Mouse (Mus musculus) kidney, postnatal 10 days (tissue): ENCODE results near the gene Arhgap23.

ENCODE experiments used
- DNase-seq: peaks from one replicate; pipeline ENCODE4 v3.0.0; 2021; ENCODE audit warnings: mixed read lengths

Arhgap23 gene

GRCm38 (mm10) chr11:97435808-97436491 is 20.6 kb downstream of the Arhgap23 start:
- DNase-seq = peak; percentile 60

- peak; percentile 95 for DNase-seq
These were observed 22.4 kb downstream of the Arhgap23 start for GRCm38 (mm10) chr11:97437745-97438144.

GRCm38 (mm10) chr11:97438868-97439267 is 23.5 kb downstream of the Arhgap23 start:
- DNase-seq = peak; percentile 78

GRCm38 (mm10) chr11:97439935-97440334 is 24.6 kb downstream of the Arhgap23 start:
- peak; percentile 92 for DNase-seq

GRCm38 (mm10) chr11:97440441-97440881 is 25.1 kb downstream of the Arhgap23 start:
- peak; percentile 70 for DNase-seq

- peak; percentile 63 for DNase-seq
These were observed 25.8 kb downstream of the Arhgap23 start for GRCm38 (mm10) chr11:97441036-97441657.

GRCm38 (mm10) chr11:97441658-97442125 is 26.4 kb downstream of the Arhgap23 start:
- peak; percentile 65 for DNase-seq

GRCm38 (mm10) chr11:97442891-97443675 is 27.8 kb downstream of the Arhgap23 start:
- DNase-seq = no peak

GRCm38 (mm10) chr11:97445596-97445995 is 30.3 kb downstream of the Arhgap23 start:
- DNase-seq = no peak

GRCm38 (mm10) chr11:97445999-97446511 is 30.7 kb downstream of the Arhgap23 start:
- DNase-seq = no peak

- no peak for DNase-seq
These were observed 32.6 kb downstream of the Arhgap23 start for GRCm38 (mm10) chr11:97447979-97448378.

GRCm38 (mm10) chr11:97448611-97449394 is 33.5 kb downstream of the Arhgap23 start:
- no peak for DNase-seq

GRCm38 (mm10) chr11:97449601-97450293 is 34.4 kb downstream of the Arhgap23 start:
- peak; percentile 91 for DNase-seq

- peak; percentile 55 for DNase-seq
These were observed 35.1 kb downstream of the Arhgap23 start for GRCm38 (mm10) chr11:97450305-97450922.

- no peak for DNase-seq
These were observed 36.3 kb downstream of the Arhgap23 start for GRCm38 (mm10) chr11:97451625-97452024.

GRCm38 (mm10) chr11:97457120-97457519 is 41.8 kb downstream of the Arhgap23 start:
- no peak for DNase-seq

- DNase-seq = no peak
These were observed 46.0 kb downstream of the Arhgap23 start for GRCm38 (mm10) chr11:97461307-97461820.

- no peak for DNase-seq
These were observed 47.2 kb downstream of the Arhgap23 start for GRCm38 (mm10) chr11:97462538-97462937.

GRCm38 (mm10) chr11:97463166-97463565 is 47.8 kb downstream of the Arhgap23 start:
- DNase-seq = no peak

GRCm38 (mm10) chr11:97463991-97464390 is 48.7 kb downstream of the Arhgap23 start:
- DNase-seq = no peak

GRCm38 (mm10) chr11:97465957-97466356 is 50.6 kb downstream of the Arhgap23 start:
- no peak for DNase-seq
